Mouse (Mus musculus): ENCODE results near the gene Aptx. TPM values are rescaled to one million over a fixed set of nuclear protein-coding genes. Genes with fewer than 3 reads are reported as not detected.

Aptx gene
- total RNA-seq (2021): 10 to 100 TPM; 16.9 to 17.9 TPM
- long read RNA-seq, experiment 1, full-length matches to known transcripts: 5 of 8 reads
- long read RNA-seq, experiment 1, partial matches to known transcripts: 2 of 8 reads
- long read RNA-seq, experiment 1, other reads (novel, unspliced or antisense): 1 of 8 reads
- long read RNA-seq, experiment 2, full-length matches to known transcripts: 5 of 14 reads
- long read RNA-seq, experiment 2, partial matches to known transcripts: 5 of 14 reads
- long read RNA-seq, experiment 2, other reads (novel, unspliced or antisense): 4 of 14 reads

DNA sequence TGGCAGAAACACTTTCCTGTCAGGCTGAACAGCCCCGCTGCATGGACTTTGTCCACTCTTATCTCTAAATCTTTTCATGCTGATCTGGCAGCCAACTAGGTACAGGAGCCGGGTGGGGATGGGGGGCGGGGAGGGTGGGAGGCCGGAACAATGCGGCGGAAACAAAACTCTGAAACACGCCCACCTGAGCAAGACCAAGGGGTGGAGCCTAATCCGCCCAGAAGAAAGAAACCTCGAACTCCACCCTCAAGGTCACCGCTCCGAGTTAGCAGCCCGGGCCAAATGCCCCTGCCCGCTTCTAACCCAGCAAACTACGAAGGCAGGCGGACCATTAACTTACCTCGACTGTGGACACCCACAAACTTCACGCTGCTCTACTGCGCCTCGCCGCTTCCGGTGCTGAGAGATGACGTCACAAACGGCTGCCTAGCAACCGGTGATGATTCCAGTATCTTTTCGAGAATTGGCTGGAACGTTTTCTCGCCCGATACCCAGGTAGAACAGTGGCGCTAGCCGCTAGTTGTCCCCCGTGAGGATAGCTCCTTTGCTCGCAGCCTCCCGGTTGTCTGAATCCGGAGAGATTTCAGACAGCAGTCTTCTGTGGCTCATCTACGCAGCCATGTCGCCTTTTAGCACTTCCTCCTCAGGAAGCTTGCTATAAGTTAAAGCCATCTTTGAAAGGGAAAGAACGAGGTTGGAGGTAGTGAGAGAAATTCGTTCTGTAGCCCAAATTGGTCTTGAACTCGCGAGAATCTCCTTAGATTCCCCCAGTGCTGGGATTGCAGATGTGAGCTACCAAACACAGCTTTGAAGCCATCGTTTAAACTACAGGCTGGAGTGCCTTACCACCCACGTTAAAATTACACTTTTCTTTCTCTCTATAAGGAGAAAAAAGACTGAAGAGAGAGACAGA, at the start of gene Aptx:
Aptx (minus strand) TSS at position 398 of the 913 bp plus-strand sequence.
- peak; percentile 92 to 96 for DNase-seq (ENCODE audit: low spot score in 2 of 2)

DNA sequence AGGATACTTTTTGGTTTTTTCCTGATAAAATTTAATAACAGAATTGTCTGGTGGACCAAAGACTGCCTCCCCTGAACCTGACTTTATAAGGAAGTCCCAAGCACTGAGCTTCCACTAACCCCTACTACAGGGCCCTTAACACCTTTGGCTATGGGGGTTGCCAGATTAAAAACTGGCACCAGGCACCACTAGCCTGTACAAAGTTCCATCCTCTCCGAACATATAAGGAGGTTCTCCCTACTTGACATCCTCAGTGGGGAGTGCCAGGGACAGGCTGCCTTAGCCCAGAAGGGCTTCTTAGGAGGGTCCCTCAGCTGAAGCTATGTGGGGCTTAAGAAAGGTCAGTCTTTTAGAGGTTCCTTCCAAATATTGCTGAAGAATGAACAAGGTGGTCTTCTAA, 32.4 kb upstream of the Aptx start:
- DNase-seq (ENCODE audit: low spot score in 2 of 2): no peak

- DNase-seq (ENCODE audit: low spot score in 2 of 2): no peak
Observed at GRCm38 (mm10) chr4:40731262-40731661, 28.3 kb upstream of the Aptx start.

DNA sequence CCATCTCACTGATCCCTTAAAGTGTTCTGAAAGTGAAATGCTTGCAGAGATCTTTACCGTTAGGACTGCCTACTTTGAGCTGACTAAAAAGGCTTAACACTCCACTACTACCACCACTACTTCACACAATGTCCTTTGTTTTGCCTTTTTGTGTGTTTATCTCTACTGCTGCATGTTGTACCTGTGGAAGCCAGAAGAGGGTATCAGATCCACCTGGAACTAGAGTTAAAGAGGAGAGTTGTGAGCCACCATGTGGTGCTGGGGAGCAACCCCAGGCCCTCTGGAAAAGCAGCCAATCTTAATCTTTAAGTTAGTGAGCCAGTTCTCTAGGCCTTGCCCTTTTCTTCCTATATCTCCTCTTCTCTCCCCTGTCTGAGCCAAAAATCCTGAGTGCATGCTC, 24.3 kb upstream of the Aptx start:
- DNase-seq (ENCODE audit: low spot score in 2 of 2): no peak

DNA sequence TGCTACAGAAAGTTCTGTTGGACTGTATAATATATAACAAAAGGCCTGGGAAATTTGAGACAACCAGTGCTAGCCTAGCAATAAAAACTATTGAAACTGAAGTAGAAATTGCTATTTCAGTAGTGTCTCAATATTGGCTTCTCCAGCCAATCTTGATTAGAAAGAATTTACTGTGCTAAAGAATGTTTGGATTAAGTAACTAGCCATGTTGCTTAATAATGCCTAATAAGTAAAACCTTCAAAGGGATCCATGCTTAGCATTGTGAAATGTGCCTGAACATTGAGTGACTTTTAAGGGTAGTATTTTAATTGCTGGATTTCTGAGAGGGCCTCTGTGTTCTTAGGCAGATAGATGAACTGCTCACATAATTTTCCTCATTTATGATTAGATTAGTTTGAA, 22.6 kb upstream of the Aptx start:
- no peak for DNase-seq (ENCODE audit: low spot score in 2 of 2)

- DNase-seq (ENCODE audit: low spot score in 2 of 2): no peak
Observed at GRCm38 (mm10) chr4:40725141-40725540, 22.1 kb upstream of the Aptx start.

- DNase-seq (ENCODE audit: low spot score in 2 of 2): peak in 1 of 2 experiments; percentile 62
Observed at GRCm38 (mm10) chr4:40722687-40723460, 19.9 kb upstream of the Aptx start.

- DNase-seq (ENCODE audit: low spot score in 2 of 2): peak; percentile 100
Observed at GRCm38 (mm10) chr4:40722011-40722666, 19.1 kb upstream of the Aptx start, which contains the start of gene Dnaja1. Dnaja1 (plus strand) TSS chr4:40722150.

DNA sequence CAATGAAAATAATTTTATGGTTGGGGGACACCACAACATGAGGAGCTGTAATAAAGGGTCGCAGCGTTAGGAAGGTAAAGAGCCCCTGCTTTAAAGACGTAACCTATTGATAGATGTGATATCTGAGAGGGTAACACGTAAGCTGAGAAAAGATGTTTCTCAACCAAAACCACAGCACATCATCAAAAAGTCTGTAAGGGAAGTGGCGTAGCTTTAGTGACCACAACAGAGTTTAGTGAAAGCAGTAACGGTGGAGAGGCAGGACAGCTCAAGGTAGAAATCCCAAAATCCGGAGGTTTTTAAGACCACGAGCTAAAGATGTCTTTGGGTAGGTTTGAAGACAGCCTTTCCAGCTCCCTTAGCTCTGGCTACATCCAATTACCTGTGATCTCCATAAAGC, 17.9 kb upstream of the Aptx start:
- no peak for DNase-seq (ENCODE audit: low spot score in 2 of 2)

- no peak for DNase-seq (ENCODE audit: low spot score in 2 of 2)
Observed at GRCm38 (mm10) chr4:40717141-40717540, 14.1 kb upstream of the Aptx start.

DNA sequence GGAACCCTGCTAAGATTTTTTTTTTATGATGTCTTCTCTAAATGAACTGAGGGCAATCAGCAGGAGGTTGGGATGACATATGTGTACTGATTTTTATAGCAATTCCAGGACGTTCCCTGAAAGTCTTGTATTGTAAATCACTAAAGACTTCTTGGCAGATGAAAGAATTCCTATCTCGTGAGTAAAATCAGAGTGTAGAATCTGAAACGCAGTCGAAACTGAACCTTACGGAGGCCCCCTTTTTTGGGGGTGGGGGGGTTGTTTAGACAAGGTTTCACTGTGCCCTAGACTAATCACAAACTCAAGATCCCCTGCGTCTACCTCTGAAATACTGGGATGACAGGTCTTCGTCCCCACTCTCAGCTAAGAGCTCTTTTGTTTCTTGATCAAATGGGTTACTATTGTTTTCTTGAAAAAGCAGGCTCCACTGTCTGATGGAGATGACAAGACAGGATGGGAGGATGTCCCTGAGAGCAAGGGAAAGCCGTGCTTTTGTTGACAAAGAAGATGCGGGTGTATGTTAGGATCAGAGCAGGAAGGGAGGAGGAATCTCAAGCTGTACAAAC, 799 bp upstream of the Aptx start:
- no peak for DNase-seq (ENCODE audit: low spot score in 2 of 2)

GRCm38 (mm10) chr4:40701796-40702195, 1.2 kb downstream of the Aptx start:
- no peak for DNase-seq (ENCODE audit: low spot score in 2 of 2)

GRCm38 (mm10) chr4:40700216-40700615, 2.8 kb downstream of the Aptx start:
- DNase-seq (ENCODE audit: low spot score in 2 of 2): no peak

GRCm38 (mm10) chr4:40697059-40697458, 5.9 kb downstream of the Aptx start:
- DNase-seq (ENCODE audit: low spot score in 2 of 2): no peak

DNA sequence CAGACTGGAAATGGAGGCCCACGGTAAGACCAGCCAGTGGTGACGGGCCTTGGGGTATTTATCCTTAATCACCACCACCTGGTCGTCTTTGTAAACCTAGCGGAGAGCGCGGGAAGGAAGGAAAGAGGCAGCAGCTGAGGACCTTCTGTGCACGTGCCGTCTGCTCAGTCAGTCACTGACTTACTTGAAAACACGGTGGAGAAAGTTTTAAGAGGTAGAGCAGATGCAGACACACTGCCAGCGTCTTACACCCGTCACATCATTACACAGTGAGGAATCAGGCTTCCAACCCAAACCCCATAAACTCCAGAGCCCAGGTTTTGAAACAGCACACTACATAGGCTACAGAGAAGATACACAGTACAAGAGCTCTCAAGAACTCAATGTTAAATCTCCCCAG, 11.9 kb downstream of the Aptx start:
- no peak for DNase-seq (ENCODE audit: low spot score in 2 of 2)

- DNase-seq (ENCODE audit: low spot score in 2 of 2): no peak
Observed at GRCm38 (mm10) chr4:40683306-40683705, 19.7 kb downstream of the Aptx start.

DNA sequence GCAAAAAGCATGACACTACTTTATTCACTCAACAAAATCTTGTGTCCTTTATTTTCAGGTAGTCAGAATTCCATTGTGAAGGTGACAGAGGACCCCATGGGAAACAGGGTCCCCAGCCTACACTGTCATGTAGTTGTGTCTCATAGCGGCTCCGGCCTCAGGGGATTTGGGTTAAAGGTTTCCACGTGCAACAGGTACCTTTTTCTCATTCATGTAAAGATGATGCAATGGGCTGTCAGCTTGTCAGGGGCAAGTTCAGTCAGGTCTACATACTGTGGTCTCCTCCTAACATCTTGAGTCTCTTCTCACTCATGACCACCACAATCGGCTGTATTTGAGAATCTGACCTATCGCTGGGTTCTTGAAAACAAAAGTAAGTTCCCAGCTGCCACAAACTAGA, 20.6 kb downstream of the Aptx start:
- no peak for DNase-seq (ENCODE audit: low spot score in 2 of 2)

DNA sequence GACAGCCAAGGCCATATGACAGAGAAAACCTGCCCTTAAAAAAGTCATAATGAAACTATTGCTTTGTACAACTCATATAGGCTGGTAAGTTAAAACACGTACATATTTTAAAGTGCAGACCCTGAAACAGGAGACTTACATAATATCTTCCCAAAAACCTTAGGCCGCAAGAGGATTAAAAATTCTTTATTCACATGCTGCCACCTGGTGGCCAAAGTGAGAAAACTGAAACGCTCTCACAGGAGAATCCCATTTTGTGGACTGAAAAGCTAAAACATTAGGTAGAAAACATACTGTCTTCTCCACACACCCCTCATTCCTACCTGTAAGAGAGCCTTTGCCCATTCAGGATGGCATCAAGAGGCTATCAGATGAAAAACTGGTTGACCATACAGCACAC, 21.1 kb downstream of the Aptx start:
- peak; percentile 47 to 63 for DNase-seq (ENCODE audit: low spot score in 2 of 2)

- no peak for DNase-seq (ENCODE audit: low spot score in 2 of 2)
Observed at GRCm38 (mm10) chr4:40680250-40680860, 22.6 kb downstream of the Aptx start.

GRCm38 (mm10) chr4:40677132-40677531, 25.9 kb downstream of the Aptx start:
- DNase-seq (ENCODE audit: low spot score in 2 of 2): no peak

All from adrenal gland, adult 18-20 months (tissue).